Mouse (Mus musculus) MEL (cell line): ENCODE measurements around the gene Zkscan17.

Experiments
- E2F4 ChIP-seq: IDR thresholded peaks from 2 replicates; pipeline ENCODE4 v1.6.1; 2011; ENCODE audit warnings: low read depth, low read length, improper control_type of control experiment, borderline replicate concordance
- MAFK ChIP-seq: IDR thresholded peaks from 2 replicates; pipeline ENCODE4 v1.6.1; 2011; ENCODE audit warnings: low read depth, mild to moderate bottlenecking, low read length, improper control_type of control experiment, borderline replicate concordance
- MAZ ChIP-seq: IDR thresholded peaks from 2 replicates; pipeline ENCODE4 v1.6.1; 2012; ENCODE audit warnings: low read depth, mild to moderate bottlenecking, inconsistent platforms, low read length, improper control_type of control experiment
- NRF1 ChIP-seq: IDR thresholded peaks from 2 replicates; pipeline ENCODE4 v1.6.1; 2014; ENCODE audit warnings: low read depth, mild to moderate bottlenecking, inconsistent platforms, low read length, improper control_type of control experiment, moderate library complexity; ENCODE audit not compliant: poor library complexity, insufficient read depth, severe bottlenecking
- POLR2A ChIP-seq, 2 experiments: IDR thresholded peaks; 2 replicates each; pipeline ENCODE4 v1.6.1; 2011 to 2012; ENCODE audit warnings: low read length in 2 of 2, mild to moderate bottlenecking in 2 of 2, control low read depth in 1 of 2, improper control_type of control experiment in 1 of 2, low read depth in 1 of 2, moderate library complexity in 1 of 2; ENCODE audit not compliant: control insufficient read depth in 1 of 2, insufficient read depth in 1 of 2, poor library complexity in 1 of 2
- POLR2AphosphoS2 ChIP-seq: IDR thresholded peaks from 2 replicates; pipeline ENCODE4 v1.6.1; 2011; ENCODE audit warnings: low read length, improper control_type of control experiment
- POLR2AphosphoS5 ChIP-seq: IDR thresholded peaks from 2 replicates; pipeline ENCODE4 v1.6.1; 2012; ENCODE audit warnings: low read depth, borderline replicate concordance, mild to moderate bottlenecking, inconsistent platforms, low read length, moderate library complexity, mixed read lengths

- TF ChIP-seq MAFK: no peak
- TF ChIP-seq POLR2A (IDR thresholded peaks at IDR 0.05; ENCODE audit: control insufficient read depth in 1 of 2, insufficient read depth in 1 of 2, low read depth in 1 of 2, low read length in 2 of 2, poor library complexity in 1 of 2): no peak
- no peak for TF ChIP-seq E2F4
- no peak for TF ChIP-seq POLR2AphosphoS5
- no peak for TF ChIP-seq POLR2AphosphoS2
- no peak for TF ChIP-seq NRF1
- peak; percentile 67; the same call in 1 of the 2 replicates for TF ChIP-seq MAZ
Observed at GRCm38 (mm10) chr11:59525237-59525636, 1.3 kb downstream of the Zkscan17 start.
